Mouse (Mus musculus): ENCODE results near the gene Cd207. TPM values are rescaled to one million over a fixed set of nuclear protein-coding genes. Genes with fewer than 3 reads are reported as not detected.

Gene Cd207
- 3.6 and 5.1 TPM in 2 replicates for polyA plus RNA-seq (2012; ENCODE audit: insufficient read depth, insufficient read length, missing spikeins)

GRCm38 (mm10) chr6:83677757-83678156 is at the start of gene Cd207:
Gene Cd207, minus strand, starts transcription at chr6:83677857.
- Histone ChIP-seq H3K4me1 (ENCODE audit: control insufficient read depth, insufficient read depth, low read length) (peaks cover 11% of the 10 kb centered on the region), H3K27ac (ENCODE audit: insufficient read depth, low read depth, low read length) (no peak within 1 kb of the TSS), H3K4me3 (ENCODE audit: insufficient read depth, low read length) (no peak within 1 kb of the TSS)
- TF ChIP-seq POLR2A (IDR thresholded peaks at IDR 0.05; ENCODE audit: borderline replicate concordance, low read depth, low read length) (no peak), CTCF (IDR thresholded peaks at IDR 0.05; ENCODE audit: low read depth, low read length) (no peak)

DNA sequence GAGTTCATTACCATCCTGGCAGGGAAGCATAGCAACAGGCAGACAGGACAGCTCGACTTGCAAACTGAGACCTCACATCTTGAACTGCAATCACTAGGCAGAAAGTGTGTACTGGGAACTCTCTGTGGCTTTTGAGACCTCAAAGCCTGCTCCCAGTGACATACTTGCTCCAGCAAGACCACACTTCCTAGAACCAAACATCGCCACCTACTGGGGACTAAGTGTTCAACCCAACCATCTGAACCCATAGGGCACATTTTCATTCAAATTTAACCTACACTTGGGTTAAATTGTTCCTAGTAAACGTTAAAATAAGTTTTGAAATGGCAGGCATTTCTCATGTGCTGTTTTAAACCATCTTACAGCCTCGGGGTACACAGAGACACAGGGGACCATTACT is 49.5 kb upstream of the Cd207 start:
- Histone ChIP-seq H3K27ac (ENCODE audit: insufficient read depth, low read depth, low read length) (no peak overlapping the region), H3K4me1 (ENCODE audit: control insufficient read depth, insufficient read depth, low read length) (peaks cover 2% of the 10 kb centered on the region), H3K4me3 (ENCODE audit: insufficient read depth, low read length) (no peak overlapping the region)
- TF ChIP-seq POLR2A (IDR thresholded peaks at IDR 0.05; ENCODE audit: borderline replicate concordance, low read depth, low read length): no peak
- TF ChIP-seq CTCF (IDR thresholded peaks at IDR 0.05; ENCODE audit: low read depth, low read length): no peak

- no peak overlapping the region for H3K4me3 ChIP-seq (ENCODE audit: insufficient read depth, low read length)
- peaks cover 2% of the 10 kb centered on the region for H3K4me1 ChIP-seq (ENCODE audit: control insufficient read depth, insufficient read depth, low read length)
- H3K27ac ChIP-seq (ENCODE audit: insufficient read depth, low read depth, low read length): no peak overlapping the region
- TF ChIP-seq CTCF (IDR thresholded peaks at IDR 0.05; ENCODE audit: low read depth, low read length) (no peak), POLR2A (IDR thresholded peaks at IDR 0.05; ENCODE audit: borderline replicate concordance, low read depth, low read length) (no peak)
Observed at GRCm38 (mm10) chr6:83722526-83722925, 44.9 kb upstream of the Cd207 start.

DNA sequence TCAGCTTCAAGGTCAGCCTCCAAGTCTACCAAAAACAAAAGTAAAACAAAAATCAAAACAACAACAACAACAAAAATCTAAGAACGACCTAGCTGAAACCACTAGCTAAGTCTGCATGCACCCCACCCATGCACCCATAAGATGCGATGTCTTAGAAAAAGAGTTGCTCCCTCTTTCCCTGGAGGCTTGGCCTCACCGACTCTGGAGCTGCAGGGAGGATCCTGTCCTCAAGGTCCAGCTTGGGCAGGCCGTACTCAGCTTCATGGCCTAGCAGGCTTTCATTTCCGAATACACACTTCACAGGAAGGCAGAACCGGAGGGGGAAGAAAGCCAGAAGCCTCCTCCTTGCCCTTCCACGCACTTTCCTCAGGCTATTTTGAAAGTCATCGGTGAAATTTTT is 39.4 kb upstream of the Cd207 start:
- Histone ChIP-seq H3K4me3 (ENCODE audit: insufficient read depth, low read length) (no peak overlapping the region), H3K4me1 (ENCODE audit: control insufficient read depth, insufficient read depth, low read length) (no peaks in the 10 kb centered on the region), H3K27ac (ENCODE audit: insufficient read depth, low read depth, low read length) (no peak overlapping the region)
- TF ChIP-seq POLR2A (IDR thresholded peaks at IDR 0.05; ENCODE audit: borderline replicate concordance, low read depth, low read length) (no peak), CTCF (IDR thresholded peaks at IDR 0.05; ENCODE audit: low read depth, low read length) (no peak)

DNA sequence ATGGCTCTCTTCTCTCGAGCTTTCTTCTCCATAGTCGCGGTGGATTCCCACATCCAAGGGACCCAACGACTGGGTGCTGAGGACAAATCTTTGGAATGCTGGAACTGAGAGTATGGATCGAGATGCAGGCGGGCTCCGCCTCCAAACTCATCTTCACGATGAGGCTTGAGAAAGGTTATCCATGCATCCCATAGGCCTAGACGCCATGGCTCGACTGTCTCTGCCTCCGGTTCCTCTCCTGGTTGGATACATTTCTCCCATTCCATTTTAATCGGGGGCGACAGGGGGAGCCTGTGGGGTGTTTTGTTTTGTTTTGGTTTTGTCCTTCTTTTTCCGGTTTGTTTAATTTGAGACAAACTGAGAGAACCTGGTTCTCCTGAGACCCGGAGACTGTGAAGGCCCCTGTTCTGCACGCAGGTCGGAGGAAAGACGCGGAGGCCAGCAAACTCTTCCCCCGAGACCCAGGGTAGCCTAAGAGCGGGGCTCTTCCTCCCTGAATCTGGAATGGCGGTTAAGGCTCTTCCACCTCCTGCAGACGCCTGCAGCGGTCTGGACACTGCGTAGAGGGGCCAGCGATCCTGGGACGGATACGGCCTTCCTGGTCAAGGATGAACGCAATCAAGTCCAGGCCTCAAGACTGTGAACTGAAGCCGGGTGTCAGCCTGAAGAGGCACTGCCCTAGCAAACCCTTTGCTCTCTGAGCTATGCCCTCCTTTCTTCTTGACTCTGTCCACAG is 38.0 kb upstream of the Cd207 start:
- no peak for TF ChIP-seq POLR2A (IDR thresholded peaks at IDR 0.05; ENCODE audit: borderline replicate concordance, low read depth, low read length)
- TF ChIP-seq CTCF (IDR thresholded peaks at IDR 0.05; ENCODE audit: low read depth, low read length): no peak
- H3K4me1 ChIP-seq (ENCODE audit: control insufficient read depth, insufficient read depth, low read length): no peaks in the 10 kb centered on the region
- H3K27ac ChIP-seq (ENCODE audit: insufficient read depth, low read depth, low read length): no peak overlapping the region
- H3K4me3 ChIP-seq (ENCODE audit: insufficient read depth, low read length): no peak overlapping the region

DNA sequence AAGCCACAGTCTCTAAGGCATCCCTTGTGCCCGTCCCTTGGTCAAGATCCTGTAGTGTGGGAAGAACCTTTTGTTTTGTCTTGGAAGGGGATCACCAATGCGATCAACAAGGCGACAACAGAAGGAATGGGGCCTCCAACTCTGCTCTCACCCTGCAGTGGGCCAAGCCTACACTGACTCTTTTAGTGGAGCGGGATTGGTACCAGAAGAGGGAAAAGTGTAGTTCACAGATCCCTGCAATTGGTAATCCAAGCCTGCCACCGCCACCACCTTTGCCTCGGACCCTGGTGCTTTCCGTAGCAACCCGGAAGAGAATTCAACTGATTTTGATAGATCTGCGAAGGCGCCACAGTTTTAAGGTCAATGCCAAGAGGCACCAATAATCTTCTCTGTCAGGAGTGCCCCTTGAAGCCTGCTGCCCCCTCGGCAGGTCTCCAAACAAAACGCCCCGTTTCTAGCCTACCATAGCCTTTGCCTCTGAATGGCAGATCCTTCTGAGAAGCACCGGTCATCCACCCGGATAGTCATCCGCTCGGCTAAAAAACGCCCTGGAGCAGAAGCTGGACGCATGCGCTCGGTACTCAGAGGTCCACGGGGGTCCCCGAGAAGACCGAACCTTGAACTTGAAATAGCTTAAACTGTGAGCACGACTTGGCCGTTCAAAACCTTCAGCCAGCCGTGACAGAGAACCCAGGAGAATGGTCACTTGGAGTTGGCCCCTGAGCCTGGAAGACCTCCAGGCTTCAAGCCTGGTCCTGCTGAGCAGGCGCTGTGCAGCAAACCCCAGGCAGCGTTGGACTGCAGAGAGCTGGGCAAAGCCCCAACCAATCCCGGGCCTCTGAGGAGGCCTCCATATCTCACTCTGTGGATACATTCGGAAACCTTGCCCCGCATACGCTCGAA is 36.8 kb upstream of the Cd207 start:
- Histone ChIP-seq H3K27ac (ENCODE audit: insufficient read depth, low read depth, low read length) (no peak overlapping the region), H3K4me3 (ENCODE audit: insufficient read depth, low read length) (no peak overlapping the region), H3K4me1 (ENCODE audit: control insufficient read depth, insufficient read depth, low read length) (no peaks in the 10 kb centered on the region)
- TF ChIP-seq POLR2A (IDR thresholded peaks at IDR 0.05; ENCODE audit: borderline replicate concordance, low read depth, low read length) (no peak), CTCF (IDR thresholded peaks at IDR 0.05; ENCODE audit: low read depth, low read length) (no peak)

- no peaks in the 10 kb centered on the region for H3K4me1 ChIP-seq (ENCODE audit: control insufficient read depth, insufficient read depth, low read length)
- H3K27ac ChIP-seq (ENCODE audit: insufficient read depth, low read depth, low read length): no peak overlapping the region
- no peak overlapping the region for H3K4me3 ChIP-seq (ENCODE audit: insufficient read depth, low read length)
- TF ChIP-seq CTCF (IDR thresholded peaks at IDR 0.05; ENCODE audit: low read depth, low read length) (no peak), POLR2A (IDR thresholded peaks at IDR 0.05; ENCODE audit: borderline replicate concordance, low read depth, low read length) (no peak)
Observed at GRCm38 (mm10) chr6:83713271-83714136, 35.8 kb upstream of the Cd207 start.

DNA sequence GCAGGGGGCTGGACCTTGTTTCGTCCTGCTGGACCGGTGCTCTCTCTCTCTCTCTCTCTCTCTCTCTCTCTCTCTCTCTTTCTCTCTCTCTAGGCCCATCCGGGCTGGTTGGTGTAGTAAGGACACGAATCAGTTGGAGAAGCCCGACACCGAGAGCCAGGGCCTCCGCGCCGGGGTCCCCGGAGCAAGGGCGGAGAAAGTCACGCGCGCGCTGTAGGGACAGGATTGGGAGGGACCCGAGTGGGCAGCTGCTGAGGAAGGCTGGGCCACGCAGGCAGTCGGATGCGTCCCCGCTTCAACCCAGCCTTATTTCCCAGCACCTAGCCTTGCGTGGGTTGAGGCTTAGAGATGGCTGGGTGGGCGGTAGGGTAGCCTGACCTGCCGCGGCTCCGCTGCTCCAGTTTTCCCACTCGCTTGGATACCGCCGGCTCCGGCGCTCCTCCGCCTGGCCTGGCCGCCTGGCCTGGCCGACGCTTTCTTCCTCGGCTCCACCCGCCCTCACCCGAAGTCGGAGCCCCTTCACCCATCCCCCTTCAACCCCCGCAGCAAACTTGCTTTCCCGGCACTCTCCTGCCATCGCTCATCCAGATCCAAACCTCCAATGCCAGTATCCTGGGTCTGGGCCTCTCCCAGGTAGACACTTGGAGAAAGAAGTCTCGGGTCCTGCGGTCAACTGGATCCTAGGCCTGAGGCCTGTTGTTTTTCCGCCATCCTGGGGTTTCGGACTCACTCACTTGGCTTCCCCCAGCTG is 34.2 kb upstream of the Cd207 start:
- TF ChIP-seq POLR2A (IDR thresholded peaks at IDR 0.05; ENCODE audit: borderline replicate concordance, low read depth, low read length): no peak
- no peak for TF ChIP-seq CTCF (IDR thresholded peaks at IDR 0.05; ENCODE audit: low read depth, low read length)
- H3K27ac ChIP-seq (ENCODE audit: insufficient read depth, low read depth, low read length): no peak overlapping the region
- H3K4me3 ChIP-seq (ENCODE audit: insufficient read depth, low read length): 0 out of 2 replicates have a peak overlapping the region, but pooled peaks have one; percentile 30
- H3K4me1 ChIP-seq (ENCODE audit: control insufficient read depth, insufficient read depth, low read length): no peaks in the 10 kb centered on the region
